In genomic region chr13:69987181-69987580, GRCm38 (mm10) we compare ENCODE assay signal across 7 mouse cellular contexts.
DNase-seq lines count a peak whose midpoint lies in the region; ATAC-seq and TF ChIP-seq lines count a peak whose summit lies in the region.

No protein-coding gene starts in this region.

- no peak for TF ChIP-seq RAD21 in MEL (IDR thresholded peaks at IDR 0.05; ENCODE audit: low read depth, low read length)

- WGBS in intestine, embryonic 16.5 days = 12% methylated on average over 10 of the region's 10 CpGs
- WGBS in midbrain, embryonic 11.5 days = 18% methylated on average over 10 of the region's 10 CpGs
- 19% methylated on average over 10 of the region's 10 CpGs for WGBS in cerebellum, adult 2 months

- H3K79me2 ChIP-seq in MEL (ENCODE audit: control insufficient read depth, insufficient read depth, low read length, poor library complexity) = no peaks in the 10 kb centered on the region

- H3K9me3 ChIP-seq in MEL (replicated peaks; ENCODE audit: insufficient read depth, low read length) = no peaks in the 10 kb centered on the region
- no peaks in the 10 kb centered on the region for H3K9me3 ChIP-seq in intestine, embryonic 16.5 days (ENCODE audit: control insufficient read depth, low read length)
- no peaks in the 10 kb centered on the region for H3K9me3 ChIP-seq in midbrain, embryonic 11.5 days (ENCODE audit: control insufficient read depth, low read length)

- H3K9ac ChIP-seq in MEL (ENCODE audit: control insufficient read depth, low read depth, low read length, poor library complexity, severe bottlenecking) = no peak overlapping the region
- H3K9ac ChIP-seq in intestine, embryonic 16.5 days (ENCODE audit: low read depth, low read length) = no peak overlapping the region
- H3K9ac ChIP-seq in midbrain, embryonic 11.5 days (ENCODE audit: low read length) = no peak overlapping the region

- TF ChIP-seq EP300 in MEL (IDR thresholded peaks at IDR 0.05; ENCODE audit: low read depth in 1 of 2, low read length in 2 of 2) = no peak

- no peaks in the 10 kb centered on the region for H3K27me3 ChIP-seq in MEL (ENCODE audit: control insufficient read depth in 1 of 2, insufficient read depth in 2 of 2, low read length in 2 of 2)
- no peaks in the 10 kb centered on the region for H3K27me3 ChIP-seq in intestine, embryonic 16.5 days (replicated peaks; ENCODE audit: control insufficient read depth, insufficient read depth, low read length)
- H3K27me3 ChIP-seq in midbrain, embryonic 11.5 days (ENCODE audit: control insufficient read depth, insufficient read depth, low read length) = no peaks in the 10 kb centered on the region
- no peaks in the 10 kb centered on the region for H3K27me3 ChIP-seq in cerebellum, adult 2 months (ENCODE audit: control insufficient read depth, insufficient read depth, low read length)

- no peak overlapping the region for H3K4me3 ChIP-seq in MEL (ENCODE audit: control insufficient read depth in 1 of 2, insufficient read depth in 1 of 2, low read depth in 2 of 2, low read length in 2 of 2)
- no peak overlapping the region for H3K4me3 ChIP-seq in intestine, embryonic 16.5 days (ENCODE audit: low read length)
- H3K4me3 ChIP-seq in midbrain, embryonic 11.5 days (ENCODE audit: low read depth, low read length) = no peak overlapping the region
- H3K4me3 ChIP-seq in cerebellum, adult 2 months (replicated peaks; ENCODE audit: insufficient read depth, low read depth, low read length) = no peak overlapping the region

- DNase-seq in MEL (ENCODE audit: low read depth, low spot score) (peak; percentile 9), ZHBTc4 (ENCODE audit: low read depth, low spot score) (peak; percentile 65)
- DNase-seq in frontal cortex, adult 2 months (ENCODE audit: extremely low spot score in 1 of 2, low spot score in 1 of 2) = peak; percentile 12 to 35
- DNase-seq in midbrain, embryonic 11.5 days (ENCODE audit: low spot score, missing footprints) = no peak
- no peak for DNase-seq in natural killer cell, adult 2 months (ENCODE audit: low spot score in 2 of 2)
- DNase-seq in cerebellum, adult 2 months = no peak

- H3K27ac ChIP-seq in MEL (ENCODE audit: control insufficient read depth, low read depth, low read length) = no peak overlapping the region
- no peak overlapping the region for H3K27ac ChIP-seq in intestine, embryonic 16.5 days (ENCODE audit: low read length)
- no peak overlapping the region for H3K27ac ChIP-seq in midbrain, embryonic 11.5 days (ENCODE audit: low read depth, low read length)
- H3K27ac ChIP-seq in cerebellum, adult 2 months (ENCODE audit: insufficient read depth, low read length) = no peak overlapping the region

- no peak overlapping the region for H3K4me2 ChIP-seq in intestine, embryonic 16.5 days (ENCODE audit: low read depth, low read length)
- H3K4me2 ChIP-seq in midbrain, embryonic 11.5 days = peak overlapping the region; percentile 9; the same call in 1 of the 2 replicates

- peak; percentile 52; the same call in 1 of the 2 replicates for ATAC-seq in intestine, embryonic 16.5 days
- peak; percentile 64 for ATAC-seq in midbrain, embryonic 11.5 days (ENCODE audit: low FRiP score)

- no peak for TF ChIP-seq CTCF in MEL (IDR thresholded peaks at IDR 0.05 in 2 of 3, conservative IDR thresholded peaks at IDR 0.05 in 1 of 3; ENCODE audit: control insufficient read depth in 1 of 3, insufficient read depth in 1 of 3, low read depth in 2 of 3, low read length in 3 of 3, poor library complexity in 1 of 3, severe bottlenecking in 1 of 3)
- TF ChIP-seq CTCF in cerebellum, adult 2 months (IDR thresholded peaks at IDR 0.05; ENCODE audit: borderline replicate concordance, insufficient read depth, low read depth, low read length) = no peak

- no peaks in the 10 kb centered on the region for H3K4me1 ChIP-seq in MEL (ENCODE audit: control insufficient read depth in 1 of 2, insufficient read depth in 2 of 2, low read length in 2 of 2)
- peaks cover 4% of the 10 kb centered on the region; the same call in 1 of the 2 replicates for H3K4me1 ChIP-seq in intestine, embryonic 16.5 days (ENCODE audit: control insufficient read depth, insufficient read depth, low read length)
- peaks cover 7% of the 10 kb centered on the region for H3K4me1 ChIP-seq in midbrain, embryonic 11.5 days (ENCODE audit: control insufficient read depth, insufficient read depth, low read length)
- no peaks in the 10 kb centered on the region for H3K4me1 ChIP-seq in cerebellum, adult 2 months (ENCODE audit: control insufficient read depth, insufficient read depth, low read length)

- TF ChIP-seq POLR2A in MEL (IDR thresholded peaks at IDR 0.05; ENCODE audit: control insufficient read depth in 1 of 2, insufficient read depth in 1 of 2, low read depth in 1 of 2, low read length in 2 of 2, poor library complexity in 1 of 2) = no peak
- no peak for TF ChIP-seq POLR2A in cerebellum, adult 2 months (IDR thresholded peaks at IDR 0.05; ENCODE audit: borderline replicate concordance, insufficient read depth, low read length)

- H3K36me3 ChIP-seq in MEL (ENCODE audit: control insufficient read depth in 1 of 2, insufficient read depth in 2 of 2, low read length in 2 of 2) = no peaks in the 10 kb centered on the region
- H3K36me3 ChIP-seq in intestine, embryonic 16.5 days (ENCODE audit: control insufficient read depth, insufficient read depth, low read length) = no peaks in the 10 kb centered on the region
- H3K36me3 ChIP-seq in midbrain, embryonic 11.5 days (ENCODE audit: control insufficient read depth, insufficient read depth, low read length) = no peaks in the 10 kb centered on the region

TF ChIP-seq in MEL, 35 proteins besides CTCF, POLR2A, EP300 and RAD21:
- TF ChIP-seq NRF1 (IDR thresholded peaks at IDR 0.05; ENCODE audit: insufficient read depth, low read depth, low read length, poor library complexity, severe bottlenecking) = no peak
- no peak for TF ChIP-seq UBTF (IDR thresholded peaks at IDR 0.05; ENCODE audit: borderline replicate concordance, insufficient read depth, low read depth, low read length)
- TF ChIP-seq JUND (IDR thresholded peaks at IDR 0.05; ENCODE audit: low read depth, low read length) = no peak
- TF ChIP-seq RCOR1 (IDR thresholded peaks at IDR 0.05; ENCODE audit: low read depth, low read length) = no peak
- TF ChIP-seq MAX (IDR thresholded peaks at IDR 0.05; ENCODE audit: low read length) = no peak
- TF ChIP-seq GABPA (IDR thresholded peaks at IDR 0.05; ENCODE audit: low read depth, low read length) = no peak
- no peak for TF ChIP-seq HCFC1 (IDR thresholded peaks at IDR 0.05; ENCODE audit: low read depth, low read length)
TF ChIP-seq in MEL: peak in this region for 0.

Comparison
In these comparisons a context has a peak if more than half of its experiments do, and no peak if none do; other contexts are left out.
1. DNase-seq: peak in MEL (single experiment), ZHBTc4 (single experiment) and frontal cortex, adult 2 months (2 of 2); none in midbrain, embryonic 11.5 days (single experiment), natural killer cell, adult 2 months (0 of 2) and cerebellum, adult 2 months (0 of 2).